Mouse (Mus musculus) olfactory bulb, adult 2 months (tissue): Measurements from ENCODE around the gene Eno1.

Experiments
- CTCF ChIP-seq: fragments of 200-500 bp; IDR thresholded peaks from 2 replicates; pipeline ENCODE4 v1.5.1; 2012; ENCODE audit warnings: low read depth, mild to moderate bottlenecking, low read length, moderate library complexity; ENCODE audit not compliant: insufficient read depth
- POLR2A ChIP-seq: fragments of 200-500 bp; IDR thresholded peaks from 2 replicates; pipeline ENCODE4 v1.6.1; 2012; ENCODE audit warnings: mild to moderate bottlenecking, low read depth, low read length, moderate library complexity; ENCODE audit not compliant: insufficient read depth

DNA sequence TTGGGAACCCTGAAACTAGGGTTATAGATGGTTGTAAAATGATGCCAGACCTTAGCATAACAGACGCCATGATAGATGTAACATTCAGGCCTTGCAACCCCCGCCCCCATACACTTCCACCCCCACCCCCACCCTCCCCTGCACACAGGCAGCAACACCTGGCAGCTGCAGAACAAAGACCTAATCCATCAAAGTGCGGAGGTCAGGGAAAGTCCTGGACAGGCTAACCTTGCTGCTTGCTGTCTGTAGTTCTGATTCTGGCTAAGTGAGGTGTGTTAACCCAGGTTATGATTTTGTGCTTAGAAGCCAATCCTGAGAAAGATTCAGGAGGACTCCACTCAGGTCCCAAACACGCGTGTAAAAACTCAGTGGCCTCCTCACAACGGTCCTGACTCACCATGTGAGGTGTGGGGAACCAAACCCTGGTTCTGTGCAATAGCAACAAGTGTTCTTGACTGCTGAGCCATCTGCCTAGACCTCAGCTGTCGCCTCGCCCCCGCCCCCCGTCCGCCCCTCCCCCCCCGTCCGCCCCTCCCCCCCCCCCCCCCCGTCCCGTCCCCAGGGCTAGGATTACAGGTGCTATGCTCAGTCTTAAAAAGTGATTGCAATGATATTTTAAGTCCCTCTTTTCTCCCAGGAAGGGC is 6.7 kb upstream of the Eno1 start:
- TF ChIP-seq CTCF (no peak), POLR2A (no peak)
